Mouse (Mus musculus) myocyte (in vitro differentiated cells): ENCODE results near the gene Arhgap9. TPM values are rescaled to one million over a fixed set of nuclear protein-coding genes. Genes with fewer than 3 reads are reported as not detected.

ENCODE experiments used
- H3K27me3 ChIP-seq: one replicate; pipeline ENCODE4 v1.6.1; 2011; ENCODE audit not compliant: control insufficient read depth, insufficient read depth, insufficient read length
- H3K36me3 ChIP-seq: one replicate; pipeline ENCODE4 v1.6.1; 2011; ENCODE audit not compliant: control insufficient read depth, insufficient read depth
- H3K4me2 ChIP-seq: one replicate; pipeline ENCODE4 v1.6.1; 2011; ENCODE audit warnings: low read depth, control low read depth
- H3K4me3 ChIP-seq: one replicate; pipeline ENCODE4 v1.5.1; 2011; ENCODE audit warnings: mild to moderate bottlenecking, control low read depth, moderate library complexity
- H3K79me2 ChIP-seq: one replicate; pipeline ENCODE4 v1.6.1; 2011; ENCODE audit not compliant: control insufficient read depth, insufficient read depth
- H3ac ChIP-seq: one replicate; pipeline ENCODE4 v1.6.1; 2011; ENCODE audit not compliant: control insufficient read depth, insufficient read length
- POLR2A ChIP-seq: IDR thresholded peaks from one replicate; pipeline ENCODE4 v1.6.1; 2011; ENCODE audit warnings: low read depth, mild to moderate bottlenecking, control low read depth, moderate library complexity; ENCODE audit not compliant: insufficient read length
- polyA plus RNA-seq: library from polyadenylated mRNA; unstranded; fragments of >200 nt; fragmentation: generic; extraction: Trizol; gene quantifications from one replicate; pipeline ENCODE4 v1.2.1, GENCODE M21; 2012; ENCODE audit warnings: missing spikeins

The Arhgap9 gene
- polyA plus RNA-seq, 1 experiment, result 0.77 TPM

- Histone ChIP-seq H3K27me3 (no peaks in the 10 kb centered on the region), H3K4me3 (no peak overlapping the region), H3K79me2 (peaks cover 16% of the 10 kb centered on the region), H3K4me2 (no peak overlapping the region), H3K36me3 (no peaks in the 10 kb centered on the region), H3ac (no peak overlapping the region)
- TF ChIP-seq POLR2A, result no peak
Measured at GRCm38 (mm10) chr10:127377700-127378099, 55.9 kb downstream of the Arhgap9 start.

Other genes with a start within 250 kb of the Arhgap9 start
- 1.2 TPM for gene Agap2, start 246.7 kb upstream of the Arhgap9 start, polyA plus RNA-seq
- 67.2 TPM for gene Os9, start 200.8 kb upstream of the Arhgap9 start, polyA plus RNA-seq
- 12.4 TPM for gene B4galnt1, start 156.7 kb upstream of the Arhgap9 start, polyA plus RNA-seq
- gene Slc26a10, start 141.3 kb upstream of the Arhgap9 start, polyA plus RNA-seq, result 1.3 TPM
- 25.3 TPM for gene Arhgef25, start 131.9 kb upstream of the Arhgap9 start, polyA plus RNA-seq
- gene Dtx3, start 126.2 kb upstream of the Arhgap9 start, polyA plus RNA-seq, result 42.4 TPM
- 22.5 TPM for gene Pip4k2c, start 110.4 kb upstream of the Arhgap9 start, polyA plus RNA-seq
- 0.14 TPM for gene Kif5a, start 58.6 kb upstream of the Arhgap9 start, polyA plus RNA-seq
- 250 TPM for gene Dctn2, start 55.6 kb upstream of the Arhgap9 start, polyA plus RNA-seq
- 24.7 TPM for gene Mbd6, start 32.9 kb upstream of the Arhgap9 start, polyA plus RNA-seq
- gene Mars, start 10.2 kb upstream of the Arhgap9 start, polyA plus RNA-seq, result 280 TPM
- 1.00 TPM for gene Gli1, start 20.0 kb downstream of the Arhgap9 start, polyA plus RNA-seq
- gene Inhbe, start 32.4 kb downstream of the Arhgap9 start, polyA plus RNA-seq, result 0.10 TPM
- not detected for gene Inhbc, start 48.5 kb downstream of the Arhgap9 start, polyA plus RNA-seq
- gene R3hdm2, start 58.4 kb downstream of the Arhgap9 start, polyA plus RNA-seq, result 63.4 TPM
- gene Stac3, start 179.7 kb downstream of the Arhgap9 start, polyA plus RNA-seq, result 125 TPM
- gene Ndufa4l2, start 193.0 kb downstream of the Arhgap9 start, polyA plus RNA-seq, result 2.9 TPM
- gene Shmt2, start 200.5 kb downstream of the Arhgap9 start, polyA plus RNA-seq, result 535 TPM
- gene Nxph4, start 212.6 kb downstream of the Arhgap9 start, polyA plus RNA-seq, result 3.9 TPM